In genomic region chr1:164935477-164936044, GRCm38 (mm10) we compare ENCODE assay signal across 20 mouse cellular contexts. TPM values are rescaled to one million over a fixed set of nuclear protein-coding genes. Genes with fewer than 3 reads are reported as not detected.
"Had no signal": no experiment of that assay in that cellular context is flagged by ENCODE, and none has a peak within 500 bp of the region (broad histone marks: within the 10 kb centered on the region; RNA-seq: fewer than 3 reads in every experiment).

Xcl1 (minus strand) TSS chr1:164935527.

- H3K27me3 ChIP-seq: kidney, embryonic 15.5 days; limb, embryonic 15.5 days; liver, embryonic 12.5 days; midbrain, embryonic 12.5 days; neural tube, embryonic 15.5 days had no signal

- H3K4me2 ChIP-seq: kidney, embryonic 15.5 days; limb, embryonic 15.5 days; liver, embryonic 12.5 days; lung, embryonic 14.5 days; midbrain, embryonic 12.5 days; neural tube, embryonic 15.5 days had no signal

- H3K4me1 ChIP-seq: kidney, embryonic 15.5 days; limb, embryonic 15.5 days; liver, embryonic 12.5 days; midbrain, embryonic 12.5 days; neural tube, embryonic 15.5 days had no signal

- DNase-seq: kidney, adult 11 months; kidney, postnatal 14 days; layer of hippocampus, adult 9-11 months; layer of hippocampus, postnatal 36 days; lung, embryonic 14.5 days; lung, postnatal 10 days; lung, postnatal 4 days; thymus, postnatal 14 days had no signal

- H3K4me3 ChIP-seq: kidney, embryonic 15.5 days; limb, embryonic 15.5 days; liver, embryonic 12.5 days; midbrain, embryonic 12.5 days; neural tube, embryonic 15.5 days had no signal

- ATAC-seq: liver, embryonic 12.5 days; midbrain, embryonic 16.5 days had no signal

- H3K36me3 ChIP-seq: kidney, embryonic 15.5 days; limb, embryonic 15.5 days; liver, embryonic 12.5 days; midbrain, embryonic 12.5 days; neural tube, embryonic 15.5 days had no signal

- H3K9me3 ChIP-seq: kidney, embryonic 15.5 days; limb, embryonic 15.5 days; liver, embryonic 12.5 days; midbrain, embryonic 12.5 days; neural tube, embryonic 15.5 days had no signal

- H3K9ac ChIP-seq: kidney, embryonic 15.5 days; limb, embryonic 15.5 days; liver, embryonic 12.5 days; lung, embryonic 14.5 days; midbrain, embryonic 12.5 days; neural tube, embryonic 15.5 days had no signal

- H3K27ac ChIP-seq: kidney, embryonic 15.5 days; limb, embryonic 15.5 days; liver, embryonic 12.5 days; midbrain, embryonic 12.5 days; neural tube, embryonic 15.5 days; stomach, postnatal 0 days had no signal

RNA-seq across cellular contexts. Expression of gene Xcl1, which starts in this region (rescaled TPM):
- total RNA-seq: layer of hippocampus, postnatal 36 days; left cerebral cortex, adult 8-10 months; left cerebral cortex, postnatal 25 days had no signal
- polyA plus RNA-seq: kidney, embryonic 15.5 days; limb, embryonic 11.5 days; limb, embryonic 15.5 days; liver, embryonic 12.5 days; liver, embryonic 16.5 days; lung, embryonic 14.5 days; midbrain, embryonic 12.5 days; midbrain, embryonic 16.5 days; neural tube, embryonic 11.5 days; neural tube, embryonic 15.5 days had no signal
